Mouse (Mus musculus): ENCODE measurements around the gene 2610301B20Rik. TPM values are rescaled to one million over a fixed set of nuclear protein-coding genes. Genes with fewer than 3 reads are reported as not detected.

Gene 2610301B20Rik
- total RNA-seq, 2 experiments from 2014 or later, result 9.2 to 9.8 TPM

Small RNA genes lying within 50 kb of the gene (microRNA-seq; reads per million reads assigned to microRNA genes)
- gene Mir3471-1 (0 reads per million in 2 experiments), gene n-TSaga9 (10.0 to 11.9 reads per million in 2 experiments)

Data from heart, postnatal 4 days (tissue).